Mouse (Mus musculus) stomach, embryonic 16.5 days (tissue): ENCODE data around the gene Ankrd54. TPM values are rescaled to one million over a fixed set of nuclear protein-coding genes. Genes with fewer than 3 reads are reported as not detected.

Source experiments
- polyA plus RNA-seq: library from polyadenylated mRNA; unstranded; fragments of >200 nt; fragmentation: Nextera tagmentation; extraction: Ambion mirVana; gene quantifications from 2 replicates; pipeline ENCODE4 v1.2.1, GENCODE M21; 2015

Gene Ankrd54
- polyA plus RNA-seq, 1 experiment from 2014 or later: 35.8 TPM

Other genes with a start within 250 kb of the Ankrd54 start
- 47.9 and 52.2 TPM in 2 replicates for gene Cdc42ep1, start 220.3 kb downstream of the Ankrd54 start, polyA plus RNA-seq
- 86.6 and 122 TPM in 2 replicates for gene Lgals2, start 207.4 kb downstream of the Ankrd54 start, polyA plus RNA-seq
- gene Gga1, start 185.7 kb downstream of the Ankrd54 start, polyA plus RNA-seq: 48.4 and 51.4 TPM in 2 replicates
- gene Gm49510, start 163.2 kb downstream of the Ankrd54 start, polyA plus RNA-seq: 0.32 and 0.46 TPM in 2 replicates
- 42.1 and 44.5 TPM in 2 replicates for gene Sh3bp1, start 163.1 kb downstream of the Ankrd54 start, polyA plus RNA-seq
- 5.1 and 5.9 TPM in 2 replicates for gene Pdxp, start 149.0 kb downstream of the Ankrd54 start, polyA plus RNA-seq
- gene Lgals1, start 136.2 kb downstream of the Ankrd54 start, polyA plus RNA-seq: 1,528 and 1,531 TPM in 2 replicates
- 45.6 and 46.9 TPM in 2 replicates for gene Nol12, start 128.0 kb downstream of the Ankrd54 start, polyA plus RNA-seq
- 54.2 and 63.6 TPM in 2 replicates for gene Triobp, start 115.2 kb downstream of the Ankrd54 start, polyA plus RNA-seq
- 479 and 551 TPM in 2 replicates for gene H1f0, start 34.4 kb downstream of the Ankrd54 start, polyA plus RNA-seq
- 0.26 and 0.43 TPM in 2 replicates for gene Galr3, start 21.0 kb downstream of the Ankrd54 start, polyA plus RNA-seq
- gene Eif3l, start 12.3 kb upstream of the Ankrd54 start, polyA plus RNA-seq: 208 and 211 TPM in 2 replicates
- gene Micall1, start 46.0 kb upstream of the Ankrd54 start, polyA plus RNA-seq: 10.4 and 11.2 TPM in 2 replicates
- 281 and 302 TPM in 2 replicates for gene Polr2f, start 78.1 kb upstream of the Ankrd54 start, polyA plus RNA-seq
- 6.9 and 7.3 TPM in 2 replicates for gene 1700088E04Rik, start 78.4 kb upstream of the Ankrd54 start, polyA plus RNA-seq
- 5.3 and 5.4 TPM in 2 replicates for gene Sox10, start 102.3 kb upstream of the Ankrd54 start, polyA plus RNA-seq
- gene Pick1, start 166.3 kb upstream of the Ankrd54 start, polyA plus RNA-seq: 55.0 and 58.7 TPM in 2 replicates
- 0.23 and 0.55 TPM in 2 replicates for gene Gm49486, start 166.5 kb upstream of the Ankrd54 start, polyA plus RNA-seq
- gene Slc16a8, start 191.9 kb upstream of the Ankrd54 start, polyA plus RNA-seq: 0.15 TPM in 1 of 2 replicates, not detected in the other
- gene Baiap2l2, start 222.6 kb upstream of the Ankrd54 start, polyA plus RNA-seq: 7.1 and 7.3 TPM in 2 replicates